Mouse (Mus musculus): ENCODE data around the gene Ccr9. TPM values are rescaled to one million over a fixed set of nuclear protein-coding genes. Genes with fewer than 3 reads are reported as not detected.
A peak's percentile ranks its signal among the peaks of the same experiment; 100 is the strongest.
"Not testable (repeated sequence)": the region's sequence is repeated elsewhere in the genome, so short reads cannot be mapped to it uniquely, and the experiment has no call there.

Ccr9 gene
- total RNA-seq, 4 experiments from 2014 or later = 0.18 to 0.28 (median 0.26) TPM

DNA sequence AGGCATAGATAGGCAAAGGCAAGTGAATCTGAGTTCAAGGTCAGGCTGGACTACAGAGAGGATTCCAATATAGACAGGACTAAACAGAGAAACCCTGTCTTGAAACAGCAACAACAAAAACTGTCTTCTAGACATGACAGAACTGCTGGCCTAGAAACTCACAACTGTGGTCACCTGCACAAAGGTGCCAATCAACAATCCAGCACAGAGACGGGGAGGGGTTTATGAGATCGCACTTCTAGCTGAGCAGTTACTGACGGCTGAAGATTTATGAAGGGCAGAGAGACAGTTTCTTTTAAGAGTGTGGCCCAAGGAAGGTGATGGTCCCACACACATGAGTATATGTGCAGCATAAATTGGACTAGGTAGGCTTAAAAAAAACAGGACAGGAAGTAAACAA is 38.1 kb downstream of the Ccr9 start:
- DNase-seq (ENCODE audit: low spot score in 2 of 2) = no peak

DNA sequence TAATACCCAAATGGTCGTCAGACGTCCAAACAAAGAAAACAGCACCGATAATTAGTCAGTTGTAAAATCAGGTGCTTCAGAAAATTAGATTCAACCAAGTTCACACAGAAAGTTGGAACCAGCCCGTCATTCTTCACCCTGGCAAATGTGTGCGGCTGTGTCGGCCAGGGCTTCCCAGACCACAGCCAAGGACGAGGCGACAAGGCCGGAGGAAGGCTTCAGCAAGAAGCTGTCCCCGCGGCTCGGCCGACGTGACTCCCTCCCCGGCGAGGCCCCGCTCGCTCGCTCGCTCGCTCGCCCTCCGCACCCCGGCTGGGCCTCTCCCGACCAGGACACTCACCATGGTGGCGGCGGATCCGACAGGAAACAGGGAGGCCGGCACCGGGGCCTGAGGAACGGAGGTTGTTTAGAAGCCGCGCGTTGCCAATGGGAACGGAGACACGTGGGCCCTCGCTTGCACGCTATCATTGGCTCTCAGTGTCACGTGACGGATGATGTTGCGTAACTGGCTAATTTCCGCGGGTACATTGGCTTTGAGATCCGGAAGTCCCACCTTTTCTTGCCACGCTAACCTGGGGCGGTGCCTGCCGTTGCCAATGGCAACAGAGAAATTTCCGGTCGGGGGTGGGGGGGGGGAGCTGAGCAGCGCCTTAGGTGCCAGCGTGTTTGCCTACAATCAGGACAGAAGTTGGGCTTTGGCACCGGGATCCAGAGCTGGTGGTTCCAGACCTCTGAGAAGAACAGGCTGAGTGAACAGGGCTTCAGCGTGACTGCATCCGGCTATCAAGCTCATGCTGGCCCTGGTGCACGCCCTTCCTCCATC is 39.2 kb downstream of the Ccr9 start, which contains the start of gene Lztfl1:
TSS of gene Lztfl1 (minus strand) at position 512 of the 823 bp plus-strand sequence.
- peak; percentile 86 to 97 for DNase-seq (ENCODE audit: low spot score in 2 of 2)

DNA sequence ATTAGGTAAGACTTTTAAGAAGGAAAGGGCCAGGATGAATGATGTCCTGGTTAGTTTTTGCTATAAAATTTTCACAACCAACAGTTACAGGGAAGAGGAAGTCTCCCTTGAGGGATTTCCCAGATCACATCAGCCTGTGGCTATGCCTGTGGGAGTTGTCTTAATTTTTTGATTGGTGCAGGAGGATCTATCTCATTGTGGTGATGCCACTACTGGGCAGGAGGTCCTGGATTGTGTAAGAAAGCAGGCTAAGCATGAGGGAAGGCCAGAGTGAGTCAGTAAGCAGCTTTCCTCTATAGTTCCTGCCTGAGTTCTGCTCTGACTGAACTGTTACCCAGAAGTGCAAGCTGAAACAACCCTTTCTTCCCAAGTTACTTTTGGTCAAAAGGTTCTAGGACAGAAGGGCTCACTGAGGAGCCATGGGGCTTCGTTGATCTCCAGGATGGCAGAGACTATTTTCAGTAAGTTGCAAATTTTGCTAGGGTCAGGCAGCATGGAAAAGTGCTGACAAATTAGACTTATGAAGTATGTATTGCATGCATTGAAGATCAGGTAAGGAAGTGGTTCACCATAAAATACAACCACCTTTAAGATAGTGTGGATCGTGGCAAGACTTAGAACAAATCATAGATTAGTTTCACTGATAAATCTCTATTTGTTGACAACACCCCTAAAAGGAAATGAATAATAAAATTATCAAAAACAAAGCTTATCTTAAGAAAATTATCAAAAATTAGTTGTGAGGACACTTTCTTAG is 44.7 kb downstream of the Ccr9 start:
- no peak for DNase-seq (ENCODE audit: low spot score in 2 of 2)

DNA sequence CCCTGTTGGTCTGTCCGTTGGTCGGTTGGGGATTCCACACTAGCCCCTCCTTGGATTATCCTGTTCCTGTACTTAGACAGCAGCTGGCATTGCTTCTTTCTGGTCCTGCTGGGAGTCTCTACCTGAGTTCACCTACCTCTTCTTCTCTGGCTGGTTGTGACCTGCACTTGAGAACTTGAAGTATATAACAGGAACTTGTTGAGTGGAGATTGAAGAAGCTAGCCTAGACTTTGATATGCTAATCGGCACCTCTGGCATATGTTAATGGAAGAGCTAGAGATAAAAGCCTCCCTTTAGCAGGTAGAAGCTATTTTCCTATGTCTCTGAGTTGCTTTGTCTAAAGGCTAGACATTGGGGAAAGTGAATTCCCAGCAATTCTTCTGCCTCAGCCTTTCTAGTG is 53.0 kb downstream of the Ccr9 start:
- no peak for DNase-seq (ENCODE audit: low spot score in 2 of 2)

DNA sequence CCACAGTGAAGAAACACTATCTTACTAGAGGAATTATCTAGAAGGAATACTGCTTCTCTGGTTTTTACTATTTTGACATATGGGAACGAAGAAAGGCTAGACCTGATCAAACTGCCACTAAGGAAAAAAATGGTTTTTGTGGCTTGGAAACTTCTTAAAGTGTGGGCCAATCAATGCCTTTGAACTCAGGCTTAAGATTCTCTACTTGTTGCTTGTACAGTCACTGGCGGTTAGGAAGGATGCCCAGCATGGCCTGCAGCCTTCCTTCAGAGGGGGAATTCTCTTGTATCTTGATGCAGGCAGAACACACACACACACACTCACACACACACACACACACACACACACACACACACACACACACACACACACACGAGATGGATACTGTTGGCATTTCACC is 55.9 kb downstream of the Ccr9 start:
- DNase-seq (ENCODE audit: low spot score in 2 of 2) = no peak

DNA sequence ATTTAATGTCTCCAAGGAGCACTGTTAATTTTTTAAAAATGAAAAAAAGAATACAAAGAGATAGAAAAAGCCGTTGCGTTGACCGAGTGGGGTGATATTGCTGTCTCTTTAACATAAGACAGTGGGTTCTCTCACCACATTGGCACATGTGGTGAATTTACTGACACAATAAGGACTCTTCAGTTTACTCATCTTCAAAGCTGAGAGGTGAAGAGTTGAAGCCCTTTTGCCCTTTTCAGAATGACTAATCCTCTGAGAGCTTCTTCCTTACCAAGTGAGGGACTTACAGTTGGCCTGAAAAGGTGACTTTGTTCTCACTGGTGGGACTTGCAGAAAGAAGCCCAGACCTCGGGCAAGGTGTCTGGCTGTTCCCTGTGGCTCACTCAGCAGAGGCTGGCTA is 62.6 kb downstream of the Ccr9 start:
- DNase-seq (ENCODE audit: low spot score in 2 of 2) = no peak

DNA sequence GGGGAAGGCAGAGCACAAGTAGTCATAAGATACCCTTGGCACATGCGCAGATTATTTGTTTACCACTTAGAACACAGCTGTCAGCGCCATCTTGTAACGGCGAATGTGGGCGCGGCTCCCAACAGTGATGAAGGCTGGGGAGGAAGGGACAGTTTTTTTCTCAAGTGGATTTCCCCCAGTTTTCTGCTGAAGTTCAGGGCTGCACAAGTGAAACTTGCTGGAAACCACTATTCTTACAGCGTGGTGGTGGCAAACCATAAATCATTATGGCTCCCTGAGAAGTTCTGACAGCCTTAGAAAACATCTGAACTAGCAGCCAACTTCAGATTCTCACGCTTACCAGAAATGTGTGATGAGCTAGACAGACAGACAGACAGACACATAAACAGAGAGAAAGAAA is 71.4 kb downstream of the Ccr9 start:
- DNase-seq (ENCODE audit: low spot score in 2 of 2) = not testable (repeated sequence)

DNA sequence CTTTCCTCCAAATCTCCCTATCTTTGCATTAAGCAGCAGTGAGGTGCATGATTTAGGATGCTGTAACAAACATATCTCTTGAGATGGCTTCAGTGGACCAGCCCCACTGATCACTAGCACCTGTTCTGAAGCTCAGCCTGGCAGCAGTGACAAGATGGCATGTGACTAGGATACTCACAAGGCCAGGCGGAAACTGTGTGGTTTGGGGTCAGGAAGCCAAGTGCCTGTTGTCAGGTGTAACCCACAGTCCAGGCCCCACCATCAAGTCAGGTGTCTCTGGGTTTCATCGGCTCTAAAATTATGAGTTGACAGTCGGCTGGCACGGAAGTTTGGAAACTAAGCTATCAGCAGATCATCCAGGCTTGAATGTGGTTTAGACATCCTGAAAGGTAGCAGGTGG is 76.1 kb downstream of the Ccr9 start:
- no peak for DNase-seq (ENCODE audit: low spot score in 2 of 2)

DNA sequence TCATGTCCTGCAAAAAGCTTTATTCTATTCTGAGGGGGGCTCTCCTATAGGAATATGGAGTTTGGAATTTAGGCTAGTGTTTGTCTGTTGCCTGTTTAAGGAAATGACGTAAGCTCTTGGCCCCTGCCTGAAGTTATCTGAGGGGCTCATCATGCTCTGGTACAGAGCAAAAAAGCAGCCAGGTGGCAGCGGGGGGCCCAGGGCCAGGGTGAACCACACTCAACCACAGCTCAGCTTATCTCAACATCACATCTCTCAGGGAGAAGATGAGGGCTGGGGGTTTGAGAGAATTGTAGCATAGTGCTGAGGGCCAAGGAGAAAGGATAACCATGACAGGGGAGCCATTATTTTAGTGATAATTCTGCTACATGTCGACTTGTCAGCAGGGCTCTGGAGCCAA is 78.5 kb downstream of the Ccr9 start:
- DNase-seq (ENCODE audit: low spot score in 2 of 2) = no peak

DNA sequence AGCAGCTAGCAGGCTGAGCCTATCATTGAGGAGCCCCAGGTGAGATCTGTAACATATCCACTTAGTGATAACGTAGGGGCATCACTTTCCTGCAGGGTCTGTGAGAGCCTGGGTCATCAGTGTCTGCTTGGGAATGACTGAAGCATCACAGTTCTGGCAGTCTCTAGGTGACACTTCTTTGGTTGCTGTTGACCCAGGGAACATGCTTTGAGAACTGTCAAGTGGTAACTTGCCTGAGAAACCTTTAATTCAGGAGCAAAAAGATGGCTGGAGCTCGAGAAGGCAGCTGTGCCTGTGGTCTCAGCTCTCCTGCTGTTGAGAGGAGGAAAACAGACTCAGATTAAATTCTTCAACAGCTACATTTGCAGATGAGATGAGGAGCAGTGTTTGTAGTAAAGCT is 79.1 kb downstream of the Ccr9 start:
- DNase-seq (ENCODE audit: low spot score in 2 of 2) = no peak

DNA sequence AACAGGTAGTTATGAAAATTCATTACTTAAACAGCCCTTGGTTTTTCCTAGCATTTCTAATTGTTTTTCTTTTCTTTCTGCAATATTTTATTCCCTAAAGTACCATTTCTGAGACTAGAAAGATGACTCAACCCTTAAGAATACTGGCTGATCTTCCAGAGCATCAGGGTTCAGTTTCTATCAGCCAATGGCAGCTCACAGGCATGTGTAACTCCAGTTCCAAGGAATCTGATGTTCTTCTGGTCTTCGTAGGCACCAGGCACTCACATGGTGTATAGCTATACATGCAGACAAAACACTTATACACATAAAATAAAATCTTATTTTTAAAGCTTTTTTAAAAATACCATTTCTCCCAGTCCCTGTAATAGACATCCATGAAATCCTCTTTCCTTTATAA is 79.9 kb downstream of the Ccr9 start:
- no peak for DNase-seq (ENCODE audit: low spot score in 2 of 2)

DNA sequence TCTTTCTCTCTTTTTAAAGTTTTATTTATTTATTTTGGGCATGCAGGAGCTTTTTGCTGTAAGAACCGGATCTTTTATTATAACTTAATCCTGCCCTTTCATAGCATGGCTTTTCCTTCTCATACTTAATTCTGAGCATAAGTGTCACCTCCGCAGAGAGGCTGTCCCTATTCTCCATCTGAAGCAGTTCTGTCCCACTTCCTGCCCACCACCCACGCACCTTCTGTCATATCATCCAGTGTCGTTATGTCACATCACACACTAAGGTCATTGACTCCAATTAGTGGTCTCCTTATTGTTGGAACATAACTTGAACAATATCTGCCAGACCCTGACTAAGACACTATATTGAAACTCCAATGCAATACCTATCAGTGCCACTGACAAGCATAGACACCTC is 80.4 kb downstream of the Ccr9 start:
- DNase-seq (ENCODE audit: low spot score in 2 of 2) = no peak

DNA sequence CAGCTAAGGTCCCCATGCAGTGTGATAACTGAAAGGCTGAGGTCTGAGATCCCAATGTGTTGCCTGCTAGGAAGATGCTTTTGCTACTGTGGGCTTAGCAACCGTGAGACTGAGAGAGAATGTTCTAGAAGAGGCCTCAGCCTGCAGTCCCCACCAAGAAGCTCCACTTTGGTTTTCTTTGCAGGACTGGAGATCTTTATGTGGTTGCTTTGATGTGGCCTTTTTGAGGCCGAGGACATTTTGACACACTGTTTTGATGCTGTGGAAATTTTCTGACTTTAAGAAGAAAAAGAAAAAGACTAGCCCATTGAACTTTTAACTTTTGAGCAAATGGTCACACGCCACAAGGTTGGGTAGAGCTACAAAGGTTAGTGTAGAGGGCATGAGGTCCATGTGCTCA is 82.6 kb downstream of the Ccr9 start:
- no peak for DNase-seq (ENCODE audit: low spot score in 2 of 2)

DNA sequence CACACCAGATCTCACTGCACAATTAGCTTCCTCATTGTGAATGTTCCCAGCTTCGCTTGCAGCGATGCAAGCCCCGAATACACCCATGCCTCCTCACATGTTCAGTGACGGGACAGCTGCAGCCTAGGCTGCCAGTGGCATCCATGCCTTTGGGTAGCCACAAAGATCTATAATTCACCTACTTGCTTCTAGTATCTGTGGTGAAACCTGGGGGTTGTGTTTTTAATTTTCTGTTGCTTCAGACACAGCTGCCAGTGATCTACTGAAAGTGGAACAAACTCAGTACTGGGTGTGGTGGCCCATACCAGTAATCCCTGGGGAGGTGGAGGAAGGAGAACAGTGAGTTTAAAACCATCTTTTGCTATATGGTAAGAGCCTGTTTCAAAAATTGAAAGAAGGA is 84.6 kb downstream of the Ccr9 start:
- DNase-seq (ENCODE audit: low spot score in 2 of 2) = no peak

DNA sequence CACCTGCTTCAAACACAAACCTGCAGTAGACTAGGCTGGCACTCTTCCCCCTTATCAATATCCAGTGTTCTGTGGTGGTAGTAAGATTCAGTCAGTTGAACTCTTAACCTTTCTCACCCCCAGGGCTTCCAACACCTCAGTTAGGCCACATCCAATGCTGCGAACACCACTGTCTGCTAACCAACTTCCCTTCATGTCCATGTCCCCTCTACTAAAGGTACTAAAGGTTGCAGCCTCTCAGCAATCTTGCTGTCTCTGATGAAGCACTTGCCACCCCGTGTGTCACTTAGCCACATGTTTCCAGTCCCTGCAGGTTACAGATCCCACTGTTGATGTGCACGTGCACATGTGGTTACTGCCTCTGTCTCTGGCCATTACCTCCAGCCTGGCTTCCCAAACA is 85.5 kb downstream of the Ccr9 start:
- no peak for DNase-seq (ENCODE audit: low spot score in 2 of 2)

DNA sequence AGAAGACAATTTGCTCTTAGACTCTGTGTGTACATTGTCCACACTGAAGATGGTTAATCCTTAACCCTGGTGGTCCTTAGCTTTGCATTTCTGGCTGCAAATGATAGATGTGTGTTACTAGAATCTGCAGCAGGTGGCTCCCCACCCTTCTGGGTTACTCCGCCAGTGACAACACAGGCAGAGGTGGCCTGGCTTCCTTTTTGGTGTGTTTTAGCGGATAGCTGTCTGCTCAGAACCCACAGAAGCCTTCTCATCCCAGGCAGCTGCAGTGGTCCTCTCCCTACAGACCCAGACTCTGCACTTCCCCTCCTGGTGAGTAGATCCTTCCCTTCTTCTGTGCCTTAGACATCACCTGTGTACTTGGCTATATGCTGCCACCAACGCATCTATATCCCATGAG is 88.8 kb downstream of the Ccr9 start:
- DNase-seq (ENCODE audit: low spot score in 2 of 2) = no peak

DNA sequence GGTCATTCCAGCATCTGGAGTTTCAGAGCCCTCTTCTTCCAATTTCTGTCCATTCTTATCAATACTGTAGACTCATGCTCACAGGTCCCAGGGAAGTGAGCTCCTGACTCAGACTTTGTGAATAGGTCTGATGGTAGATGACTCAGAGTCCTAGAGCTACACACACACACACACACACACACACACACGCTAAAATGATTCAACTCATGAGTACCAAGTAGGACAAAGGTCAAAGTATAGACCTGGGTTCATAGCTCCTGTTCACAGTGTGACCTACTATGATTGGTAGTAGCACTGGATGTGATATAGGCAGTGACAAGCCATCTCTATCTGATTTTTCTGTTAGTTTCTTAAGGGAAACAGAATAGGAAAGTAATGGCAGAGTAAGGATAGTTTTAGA is 90.2 kb downstream of the Ccr9 start:
- no peak for DNase-seq (ENCODE audit: low spot score in 2 of 2)

DNA sequence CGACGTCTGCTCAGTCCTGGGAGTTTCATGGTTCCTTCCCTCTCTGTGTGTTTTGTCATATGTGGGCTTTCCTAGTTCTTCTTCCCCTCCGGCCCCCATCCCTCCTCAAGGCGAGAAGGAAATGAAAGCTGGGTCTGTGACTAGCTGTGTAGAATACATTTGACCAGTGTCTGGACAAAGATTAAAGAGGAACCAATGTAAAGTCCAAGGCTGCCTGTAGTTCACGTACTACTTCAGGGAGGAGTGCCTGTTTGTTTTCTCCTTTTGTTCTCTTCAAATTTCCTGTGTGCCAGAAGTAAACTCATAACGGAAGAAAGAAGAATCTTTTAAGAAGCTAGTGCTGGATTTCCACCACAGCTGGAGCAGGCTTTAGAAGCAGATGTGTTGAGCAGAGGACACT is 91.3 kb downstream of the Ccr9 start:
- no peak for DNase-seq (ENCODE audit: low spot score in 2 of 2)

DNA sequence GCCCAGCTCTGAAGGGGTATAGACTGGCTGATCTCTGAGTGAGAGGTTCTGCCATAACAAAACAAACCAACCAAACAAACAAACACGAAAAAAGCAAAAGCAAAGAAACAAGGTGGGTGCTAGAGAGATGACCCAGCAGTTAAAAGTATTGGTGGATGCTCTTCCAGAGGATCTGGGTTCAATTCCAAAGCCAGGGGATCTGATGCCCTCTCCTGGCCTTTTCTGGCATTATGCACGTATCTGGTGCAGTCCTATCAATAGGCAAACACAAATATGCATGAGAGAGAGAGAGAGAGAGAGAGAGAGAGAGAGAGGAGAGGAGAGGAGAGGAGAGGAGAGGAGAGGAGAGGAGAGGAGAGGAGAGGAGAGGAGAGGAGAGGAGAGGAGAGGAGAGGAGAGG is 95.1 kb downstream of the Ccr9 start:
- DNase-seq (ENCODE audit: low spot score in 2 of 2) = not testable (repeated sequence)

DNA sequence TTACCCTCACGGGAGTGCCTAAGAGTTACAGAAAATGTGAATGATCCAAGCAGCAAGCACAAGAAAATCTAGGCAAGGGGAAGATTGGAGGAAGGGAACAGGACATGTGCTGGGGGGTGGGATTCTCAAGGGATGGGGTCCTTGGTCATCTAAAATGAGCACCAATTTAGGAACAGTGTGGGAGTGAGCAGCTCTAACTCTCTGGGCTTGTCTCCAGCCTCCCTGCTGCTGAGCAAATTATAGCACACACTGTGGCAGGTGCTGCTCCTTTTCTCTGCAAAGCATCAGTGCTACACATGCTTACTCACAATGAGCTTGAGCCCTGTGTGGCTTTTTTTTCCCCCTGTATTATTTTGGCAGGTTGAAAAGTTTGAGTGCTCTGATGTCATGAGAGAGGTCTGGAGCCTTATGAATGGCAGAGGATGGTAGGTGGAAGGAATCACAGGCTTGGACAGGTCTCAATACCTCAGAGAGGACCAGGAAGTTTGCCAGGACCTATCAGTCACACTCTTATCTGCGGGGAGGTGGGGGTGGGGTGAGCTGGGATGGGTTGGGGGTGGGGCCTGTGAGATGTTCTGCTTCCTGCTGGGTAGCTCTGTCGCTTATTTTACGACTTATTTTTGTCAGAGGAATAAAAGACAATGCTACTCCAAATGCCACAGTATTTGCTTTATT is 110.8 kb downstream of the Ccr9 start:
- DNase-seq (ENCODE audit: low spot score in 2 of 2) = peak in 1 of 2 experiments; percentile 15

DNA sequence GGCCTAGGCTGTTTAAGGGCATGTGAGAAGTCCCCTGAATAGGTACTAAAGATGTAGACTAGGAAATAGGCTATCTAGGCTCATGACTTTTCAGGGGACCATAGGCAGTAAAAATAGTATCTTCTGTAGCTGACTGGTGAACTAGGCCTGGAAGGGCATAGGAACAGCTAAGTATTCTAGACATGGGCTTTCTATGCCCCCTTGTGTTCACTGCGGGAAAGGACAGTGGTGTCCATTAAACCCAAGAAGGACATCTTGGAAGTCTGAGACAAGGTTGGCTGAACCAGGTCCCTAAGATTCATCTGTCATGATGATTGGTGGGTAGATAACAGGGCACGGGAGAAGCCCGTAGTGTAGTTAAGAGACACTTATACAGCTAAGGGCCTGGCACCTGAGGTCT is 117.9 kb downstream of the Ccr9 start:
- DNase-seq (ENCODE audit: low spot score in 2 of 2) = peak; percentile 16 to 17

DNA sequence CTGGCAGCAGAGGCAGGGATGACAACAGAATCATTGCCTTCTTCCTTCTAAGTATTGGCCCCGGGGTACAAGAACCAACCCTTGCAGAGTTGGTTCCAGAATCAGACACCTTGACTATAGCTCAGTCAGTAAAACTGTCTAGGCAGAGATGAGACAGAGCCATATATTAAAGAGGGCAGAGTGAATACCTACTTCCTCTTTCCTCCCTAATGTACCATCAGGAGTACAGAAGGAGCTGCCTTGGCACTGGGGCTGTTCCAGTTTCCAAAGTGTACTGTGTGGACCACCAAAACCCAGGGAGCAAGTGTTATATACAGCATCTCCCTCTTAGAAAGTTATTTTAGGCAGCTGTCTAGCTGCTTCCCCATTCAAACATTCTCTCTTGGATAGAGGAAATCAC is 123.3 kb downstream of the Ccr9 start:
- DNase-seq (ENCODE audit: low spot score in 2 of 2) = no peak

All from left cerebral cortex, adult 8-10 months (tissue).